Mouse (Mus musculus) hindbrain, postnatal 0 days (tissue): ENCODE measurements around the gene Dcaf10. TPM values are rescaled to one million over a fixed set of nuclear protein-coding genes. Genes with fewer than 3 reads are reported as not detected.

Experiments
- ATAC-seq: fragments of 200-750 bp; cut with Nextera tagmentation; 2 replicates; pipeline ENCODE4 v1.8.0; 2017; ENCODE audit warnings: mild to moderate bottlenecking, moderate TSS enrichment, moderate library complexity
- DNase-seq: peaks from one replicate; pipeline ENCODE4 v3.0.0-alpha.2; 2015; ENCODE audit warnings: low spot score
- H3K27ac ChIP-seq: fragments of 300-500 bp; sonication (generic); 2 replicates; pipeline ENCODE4 v1.5.1; 2014; ENCODE audit warnings: mild to moderate bottlenecking
- H3K27me3 ChIP-seq: fragments of 300-500 bp; sonication (generic); 2 replicates; pipeline ENCODE4 v1.6.1; 2014; ENCODE audit warnings: low read length, mixed read lengths; ENCODE audit not compliant: insufficient read depth
- H3K36me3 ChIP-seq: fragments of 300-500 bp; sonication (generic); 2 replicates; pipeline ENCODE4 v1.6.1; 2014; ENCODE audit warnings: low read length, mixed read lengths; ENCODE audit not compliant: insufficient read depth
- H3K4me1 ChIP-seq: fragments of 300-500 bp; sonication (generic); 2 replicates; pipeline ENCODE4 v1.6.1; 2014; ENCODE audit warnings: antibody characterized with exemption, low read length, mixed read lengths; ENCODE audit not compliant: insufficient read depth
- H3K4me2 ChIP-seq: fragments of 300-500 bp; sonication (generic); 2 replicates; pipeline ENCODE4 v1.6.1; 2014; ENCODE audit warnings: low read depth, mild to moderate bottlenecking, low read length, moderate library complexity, mixed read lengths
- H3K4me3 ChIP-seq: fragments of 300-500 bp; sonication (generic); 2 replicates; pipeline ENCODE4 v1.5.1; 2014; ENCODE audit warnings: low read length
- H3K9ac ChIP-seq: fragments of 300-500 bp; sonication (generic); replicated peaks from 2 replicates; pipeline ENCODE4 v1.6.1; 2014; ENCODE audit warnings: mild to moderate bottlenecking, low read length, moderate library complexity, mixed read lengths
- H3K9me3 ChIP-seq: fragments of 300-500 bp; sonication (generic); 2 replicates; pipeline ENCODE4 v1.6.1; 2016; ENCODE audit warnings: low read length, mixed read lengths
- CTCF ChIP-seq: IDR thresholded peaks from 2 replicates; pipeline ENCODE4 v1.5.1; 2016; ENCODE audit warnings: antibody characterized with exemption, control low read depth, low read depth
- WGBS: fragments of 180-500 bp; shearing (Covaris S2); extraction: QIAGEN DNeasy Blood & Tissue Kit; methylation state at CpG from one replicate; pipeline ENCODE4 v1.1.7; 2014; 5-methylcytosine and 5-hydroxymethylcytosine counted together
- microRNA-seq, 2 experiments: library from miRNA; unstranded; fragments of <30 nt; microRNA quantifications; one replicate each; pipeline ENCODE4; 2016
- polyA plus RNA-seq: library from polyadenylated mRNA; unstranded; fragments of >200 nt; fragmentation: Nextera tagmentation; extraction: Ambion mirVana; gene quantifications from 2 replicates; pipeline ENCODE4 v1.2.1, GENCODE M21; 2015
- total RNA-seq: library from RNA; depleted of rRNA; stranded (reverse); fragments of >200 nt; gene quantifications from 2 replicates; pipeline ENCODE4 v1.2.3, GENCODE M21; 2014; rRNA removed

The Dcaf10 gene
- total and polyA plus RNA-seq, 2 experiments from 2014 or later = 9.8 to 44.1 TPM

DNA sequence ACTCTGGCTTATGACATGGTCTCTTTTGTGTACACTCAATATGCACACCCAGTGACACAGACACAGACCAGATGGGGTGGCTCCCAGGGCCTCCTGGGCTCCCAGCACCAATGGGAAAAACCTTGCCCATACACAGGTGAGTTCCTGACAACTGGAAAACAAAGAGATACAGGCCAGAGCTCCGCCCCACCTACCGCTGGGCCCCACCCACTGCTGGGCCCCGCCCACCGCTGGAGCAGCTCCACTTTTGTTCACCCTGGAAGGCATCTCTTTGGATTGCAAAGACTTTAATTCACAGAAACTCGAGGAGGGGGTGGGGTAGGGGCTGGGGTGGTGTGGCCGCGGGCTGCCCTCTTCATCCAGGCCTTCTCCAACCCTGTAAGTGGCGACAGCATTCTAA, 81.5 kb downstream of the Dcaf10 start:
- Histone ChIP-seq H3K9me3 (no peaks in the 10 kb centered on the region), H3K27ac (no peak overlapping the region), H3K27me3 (0 out of 2 replicates have a peak, but pooled peaks cover 3% of the 10 kb centered on the region), H3K9ac (no peak overlapping the region), H3K36me3 (no peaks in the 10 kb centered on the region), H3K4me2 (no peak overlapping the region), H3K4me3 (no peak overlapping the region), H3K4me1 (peaks cover 8% of the 10 kb centered on the region; the same call in 1 of the 2 replicates)
- no peak for TF ChIP-seq CTCF
- no peak for ATAC-seq
- no peak for DNase-seq
- 28% methylated on average over 8 of the region's 8 CpGs for WGBS

GRCm38 (mm10) chr4:45426724-45427457, 85.0 kb downstream of the Dcaf10 start:
- no peaks in the 10 kb centered on the region for H3K36me3 ChIP-seq
- no peak overlapping the region for H3K27ac ChIP-seq
- H3K9ac ChIP-seq = no peak overlapping the region
- ATAC-seq (no peak), DNase-seq (peak; percentile 46)
- H3K9me3 ChIP-seq = no peaks in the 10 kb centered on the region
- H3K4me3 ChIP-seq = no peak overlapping the region
- no peak overlapping the region for H3K4me2 ChIP-seq
- H3K4me1 ChIP-seq = peaks cover 3% of the 10 kb centered on the region
- H3K27me3 ChIP-seq = 0 out of 2 replicates have a peak, but pooled peaks cover 3% of the 10 kb centered on the region
- 52% methylated on average over 13 of the region's 13 CpGs for WGBS
- TF ChIP-seq CTCF = peak; percentile 63

Small RNA genes within 50 kb of the gene (microRNA-seq; reads per million reads assigned to microRNA genes)
- 0 reads per million in 2 experiments for gene Gm25692

Other genes starting within 250 kb of the Dcaf10 start
- gene Tomm5, start 234.0 kb upstream of the Dcaf10 start, total RNA-seq = 106 and 267 TPM in 2 replicates
- 218 and 219 TPM in 2 replicates for gene Tomm5, start 234.0 kb upstream of the Dcaf10 start, polyA plus RNA-seq
- 13.8 and 20.5 TPM in 2 replicates for gene Frmpd1, start 157.2 kb upstream of the Dcaf10 start, total RNA-seq
- 4.6 and 4.8 TPM in 2 replicates for gene Frmpd1, start 157.2 kb upstream of the Dcaf10 start, polyA plus RNA-seq
- 5.2 and 7.4 TPM in 2 replicates for gene Trmt10b, start 45.0 kb upstream of the Dcaf10 start, total RNA-seq
- 19.5 and 20.4 TPM in 2 replicates for gene Trmt10b, start 45.0 kb upstream of the Dcaf10 start, polyA plus RNA-seq
- 21.9 and 26.2 TPM in 2 replicates for gene Exosc3, start 631 bp downstream of the Dcaf10 start, total RNA-seq
- gene Exosc3, start 631 bp downstream of the Dcaf10 start, polyA plus RNA-seq = 25.1 and 26.0 TPM in 2 replicates
- 137 and 142 TPM in 2 replicates for gene Slc25a51, start 66.7 kb downstream of the Dcaf10 start, total RNA-seq
- gene Slc25a51, start 66.7 kb downstream of the Dcaf10 start, polyA plus RNA-seq = 60.6 and 64.3 TPM in 2 replicates
- gene Shb, start 190.4 kb downstream of the Dcaf10 start, total RNA-seq = 29.0 and 33.6 TPM in 2 replicates
- 5.5 and 6.1 TPM in 2 replicates for gene Shb, start 190.4 kb downstream of the Dcaf10 start, polyA plus RNA-seq